Mouse (Mus musculus) lung, embryonic 14.5 days (tissue): Measurements from ENCODE around the gene Ttc16. TPM values are rescaled to one million over a fixed set of nuclear protein-coding genes. Genes with fewer than 3 reads are reported as not detected.

Experiments used
- ATAC-seq: fragments of 200-750 bp; cut with Nextera tagmentation; 2 replicates; pipeline ENCODE4 v1.8.0; 2017; ENCODE audit warnings: mild to moderate bottlenecking, moderate TSS enrichment, moderate library complexity; ENCODE audit not compliant: insufficient read depth
- DNase-seq: peaks from one replicate; pipeline ENCODE4 v3.0.0-alpha.2; 2015
- H3K27ac ChIP-seq: fragments of 300-500 bp; sonication (generic); 2 replicates; pipeline ENCODE4 v1.5.1; 2014; ENCODE audit warnings: low read depth, mild to moderate bottlenecking, moderate library complexity
- H3K27me3 ChIP-seq: fragments of 300-500 bp; sonication (generic); 2 replicates; pipeline ENCODE4 v1.6.1; 2014; ENCODE audit warnings: low read length, control low read depth; ENCODE audit not compliant: insufficient read depth
- H3K36me3 ChIP-seq: fragments of 300-500 bp; sonication (generic); 2 replicates; pipeline ENCODE4 v1.6.1; 2014; ENCODE audit warnings: control low read depth; ENCODE audit not compliant: insufficient read depth
- H3K4me1 ChIP-seq: fragments of 300-500 bp; sonication (generic); 2 replicates; pipeline ENCODE4 v1.6.1; 2014; ENCODE audit warnings: antibody characterized with exemption, control low read depth; ENCODE audit not compliant: insufficient read depth
- H3K4me2 ChIP-seq: fragments of 300-500 bp; sonication (generic); 2 replicates; pipeline ENCODE4 v1.6.1; 2014; ENCODE audit warnings: mild to moderate bottlenecking
- H3K4me3 ChIP-seq: fragments of 300-500 bp; sonication (generic); 2 replicates; pipeline ENCODE4 v1.5.1; 2014; ENCODE audit warnings: low read depth, low read length
- H3K9ac ChIP-seq: fragments of 300-500 bp; sonication (generic); 2 replicates; pipeline ENCODE4 v1.6.1; 2014
- H3K9me3 ChIP-seq: fragments of 300-500 bp; sonication (generic); 2 replicates; pipeline ENCODE4 v1.6.1; 2016; ENCODE audit warnings: low read depth, low read length, control low read depth
- CTCF ChIP-seq: IDR thresholded peaks from 2 replicates; pipeline ENCODE4 v1.5.1; 2016; ENCODE audit warnings: antibody characterized with exemption, low read depth
- WGBS: fragments of 180-500 bp; shearing (Covaris S2); extraction: QIAGEN DNeasy Blood & Tissue Kit; methylation state at CpG from one replicate; pipeline ENCODE4 v1.1.7; 2014; 5-methylcytosine and 5-hydroxymethylcytosine counted together
- polyA plus RNA-seq: library from polyadenylated mRNA; unstranded; fragments of >200 nt; fragmentation: Nextera tagmentation; extraction: Ambion mirVana; gene quantifications from 2 replicates; pipeline ENCODE4 v1.2.1, GENCODE M21; 2014

Gene Ttc16
- polyA plus RNA-seq, 1 experiment from 2014 or later = 0.33 TPM

GRCm38 (mm10) chr2:32728463-32728862 lies 47.0 kb downstream of the Ttc16 start:
- WGBS = 28% methylated on average over 7 of the region's 7 CpGs
- peak overlapping the region; percentile 41 for H3K4me3 ChIP-seq
- DNase-seq (peak; percentile 58), ATAC-seq (no peak)
- peak overlapping the region; percentile 54; the same call in 1 of the 2 replicates for H3K27ac ChIP-seq
- peak overlapping the region; percentile 66 for H3K4me2 ChIP-seq
- peaks cover 9% of the 10 kb centered on the region; the same call in 1 of the 2 replicates for H3K4me1 ChIP-seq
- TF ChIP-seq CTCF = no peak
- peak overlapping the region; percentile 44 for H3K9ac ChIP-seq
- H3K27me3 ChIP-seq = no peaks in the 10 kb centered on the region
- no peaks in the 10 kb centered on the region for H3K9me3 ChIP-seq
- peaks cover 4% of the 10 kb centered on the region; the same call in 1 of the 2 replicates for H3K36me3 ChIP-seq

- H3K36me3 ChIP-seq = peaks cover 4% of the 10 kb centered on the region; the same call in 1 of the 2 replicates
- peak overlapping the region; percentile 59; the same call in 1 of the 2 replicates for H3K27ac ChIP-seq
- WGBS = under 1% methylated on average over 16 of the region's 16 CpGs
- peak overlapping the region; percentile 53 for H3K9ac ChIP-seq
- no peaks in the 10 kb centered on the region for H3K27me3 ChIP-seq
- peak overlapping the region; percentile 66 for H3K4me2 ChIP-seq
- no peaks in the 10 kb centered on the region for H3K9me3 ChIP-seq
- no peak for TF ChIP-seq CTCF
- ATAC-seq = peak; percentile 95
- DNase-seq = peak; percentile 98
- H3K4me3 ChIP-seq = peak overlapping the region; percentile 41
- H3K4me1 ChIP-seq = peaks cover 9% of the 10 kb centered on the region; the same call in 1 of the 2 replicates
These were observed 48.0 kb downstream of the Ttc16 start for GRCm38 (mm10) chr2:32727435-32727834.

- DNase-seq = no peak
- Histone ChIP-seq H3K9ac (no peak overlapping the region), H3K9me3 (no peaks in the 10 kb centered on the region), H3K4me3 (no peak overlapping the region), H3K36me3 (peaks cover 4% of the 10 kb centered on the region; the same call in 1 of the 2 replicates), H3K27ac (peak overlapping the region; percentile 43; the same call in 1 of the 2 replicates), H3K27me3 (no peaks in the 10 kb centered on the region), H3K4me1 (peaks cover 8% of the 10 kb centered on the region), H3K4me2 (no peak overlapping the region)
- 67% methylated on average over 16 of the region's 16 CpGs for WGBS
- no peak for TF ChIP-seq CTCF
- ATAC-seq = no peak
These were observed 50.3 kb downstream of the Ttc16 start for GRCm38 (mm10) chr2:32724832-32725790.

- Histone ChIP-seq H3K4me1 (peaks cover 8% of the 10 kb centered on the region), H3K27ac (no peak overlapping the region), H3K9ac (no peak overlapping the region), H3K27me3 (no peaks in the 10 kb centered on the region), H3K4me2 (no peak overlapping the region), H3K4me3 (no peak overlapping the region), H3K9me3 (no peaks in the 10 kb centered on the region), H3K36me3 (peaks cover 4% of the 10 kb centered on the region; the same call in 1 of the 2 replicates)
- ATAC-seq (no peak), DNase-seq (no peak)
- no peak for TF ChIP-seq CTCF
- 70% methylated on average over 4 of the region's 4 CpGs for WGBS
These were observed 51.3 kb downstream of the Ttc16 start for GRCm38 (mm10) chr2:32724149-32724548.

GRCm38 (mm10) chr2:32722581-32722980 lies 52.9 kb downstream of the Ttc16 start:
- DNase-seq = no peak
- Histone ChIP-seq H3K9me3 (no peaks in the 10 kb centered on the region), H3K9ac (no peak overlapping the region), H3K4me1 (peaks cover 8% of the 10 kb centered on the region), H3K27ac (no peak overlapping the region), H3K27me3 (no peaks in the 10 kb centered on the region), H3K4me2 (peak overlapping the region; percentile 54), H3K36me3 (peaks cover 4% of the 10 kb centered on the region; the same call in 1 of the 2 replicates), H3K4me3 (no peak overlapping the region)
- no peak for TF ChIP-seq CTCF
- 41% methylated on average over 3 of the region's 3 CpGs for WGBS
- no peak for ATAC-seq

- Histone ChIP-seq H3K4me2 (peak overlapping the region; percentile 54), H3K27me3 (no peaks in the 10 kb centered on the region), H3K9me3 (no peaks in the 10 kb centered on the region), H3K4me1 (peaks cover 8% of the 10 kb centered on the region), H3K9ac (peak overlapping the region; percentile 39; the same call in 1 of the 2 replicates), H3K27ac (no peak overlapping the region), H3K36me3 (peaks cover 4% of the 10 kb centered on the region; the same call in 1 of the 2 replicates), H3K4me3 (peak overlapping the region; percentile 30)
- no peak for TF ChIP-seq CTCF
- DNase-seq = no peak
- WGBS = 47% methylated on average over 6 of the region's 6 CpGs
- ATAC-seq = no peak
These were observed 53.4 kb downstream of the Ttc16 start for GRCm38 (mm10) chr2:32722046-32722445.
